Mouse (Mus musculus) central nervous system, embryonic 18 days (tissue): ENCODE measurements around the gene Akr1b10. TPM values are rescaled to one million over a fixed set of nuclear protein-coding genes. Genes with fewer than 3 reads are reported as not detected.

Source experiments
- polyA plus RNA-seq: library from polyadenylated mRNA; depleted of rRNA; stranded (reverse); fragments of >200 nt; gene quantifications from 2 replicates; pipeline ENCODE4 v1.2.3, GENCODE M21; 2012; rRNA removed

Gene Akr1b10
- 8.6 and 11.2 TPM in 2 replicates for polyA plus RNA-seq

DNA sequence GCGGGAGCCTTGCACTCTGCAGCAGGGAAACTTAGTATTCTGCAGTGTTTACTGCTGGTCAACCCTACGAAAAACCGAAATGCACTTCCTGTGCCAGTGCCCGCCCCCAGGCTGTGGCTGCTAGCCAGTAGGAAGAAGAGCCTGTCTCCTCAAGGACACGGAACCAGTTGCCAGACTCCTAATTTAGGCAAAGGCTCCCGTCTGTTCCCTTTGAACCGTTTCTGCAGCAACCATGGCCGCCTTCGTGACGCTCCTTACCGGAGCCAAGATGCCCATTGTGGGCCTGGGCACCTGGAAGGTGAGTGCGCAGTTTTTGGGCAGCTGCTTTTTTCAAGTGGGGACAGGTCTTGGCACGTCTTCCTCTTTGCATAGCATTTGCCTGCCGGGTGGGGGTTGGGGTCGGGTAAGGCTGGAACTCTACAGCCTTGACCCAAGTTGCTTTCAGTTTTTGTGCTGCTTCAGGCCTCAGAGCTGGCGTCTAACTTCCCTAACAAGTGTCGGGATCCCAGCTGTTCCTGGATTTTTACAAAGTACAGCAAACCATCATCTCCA, at the start of gene Akr1b10:
Akr1b10 (plus strand) TSS at position 109 of the 552 bp plus-strand sequence.

GRCm38 (mm10) chr6:34353658-34354353, 30.2 kb upstream of the Akr1b10 start, which contains the start of gene Akr1b8:
TSS of gene Akr1b8 (plus strand) at chr6:34354119.

GRCm38 (mm10) chr6:34412023-34412422, 28.0 kb downstream of the Akr1b10 start, which contains the start of gene Akr1b7:
TSS of gene Akr1b7 (plus strand) at chr6:34412334.

Other genes starting within 250 kb of the Akr1b10 start
- 43.3 and 46.8 TPM in 2 replicates for gene Slc35b4, start 207.1 kb upstream of the Akr1b10 start, polyA plus RNA-seq
- gene Akr1b3, start 66.7 kb upstream of the Akr1b10 start, polyA plus RNA-seq, result 96.5 and 103 TPM in 2 replicates
- gene Akr1b8, start 30.1 kb upstream of the Akr1b10 start, polyA plus RNA-seq, result 1.4 and 2.1 TPM in 2 replicates
- 0.07 TPM in 1 of 2 replicates, not detected in the other for gene Akr1b7, start 28.1 kb downstream of the Akr1b10 start, polyA plus RNA-seq
- 89.1 and 101 TPM in 2 replicates for gene Bpgm, start 92.0 kb downstream of the Akr1b10 start, polyA plus RNA-seq
- 35.4 and 36.0 TPM in 2 replicates for gene Cald1, start 214.3 kb downstream of the Akr1b10 start, polyA plus RNA-seq